Mouse (Mus musculus) thymus, adult 2 months (tissue): ENCODE data around the gene Cdh23. TPM values are rescaled to one million over a fixed set of nuclear protein-coding genes. Genes with fewer than 3 reads are reported as not detected.

ENCODE experiments used
- DNase-seq: peaks from one replicate; pipeline ENCODE4 v3.0.0; 2021
- H3K27ac ChIP-seq: fragments of 200-500 bp; 2 replicates; pipeline ENCODE4 v1.5.1; 2012; ENCODE audit warnings: low read length, control low read depth; ENCODE audit not compliant: control insufficient read depth, insufficient read depth
- H3K27me3 ChIP-seq: fragments of 200-500 bp; 2 replicates; pipeline ENCODE4 v1.6.1; 2012; ENCODE audit warnings: mild to moderate bottlenecking, low read length, moderate library complexity, mixed read lengths; ENCODE audit not compliant: control insufficient read depth, insufficient read depth
- H3K36me3 ChIP-seq: fragments of 200-500 bp; 2 replicates; pipeline ENCODE4 v1.6.1; 2012; ENCODE audit warnings: mild to moderate bottlenecking, low read length, moderate library complexity; ENCODE audit not compliant: control insufficient read depth, insufficient read depth
- H3K4me1 ChIP-seq: fragments of 200-500 bp; replicated peaks from 2 replicates; pipeline ENCODE4 v1.6.1; 2012; ENCODE audit warnings: low read length; ENCODE audit not compliant: control insufficient read depth, insufficient read depth
- H3K4me3 ChIP-seq: fragments of 200-500 bp; 2 replicates; pipeline ENCODE4 v1.5.1; 2012; ENCODE audit warnings: mild to moderate bottlenecking, low read length, control low read depth, moderate library complexity; ENCODE audit not compliant: control insufficient read depth, insufficient read depth
- CTCF ChIP-seq: fragments of 200-500 bp; IDR thresholded peaks from 2 replicates; pipeline ENCODE4 v1.5.1; 2012; ENCODE audit warnings: mild to moderate bottlenecking, control low read depth, low read length, moderate library complexity, borderline replicate concordance; ENCODE audit not compliant: control insufficient read depth, poor library complexity, insufficient read depth; ENCODE audit errors: extremely low read depth
- POLR2A ChIP-seq: fragments of 200-500 bp; IDR thresholded peaks from 2 replicates; pipeline ENCODE4 v1.6.1; 2012; ENCODE audit warnings: mild to moderate bottlenecking, low read length, control low read depth, moderate library complexity; ENCODE audit not compliant: control insufficient read depth, poor library complexity, insufficient read depth; ENCODE audit errors: extremely low read depth
- WGBS: fragments of 180-500 bp; shearing (Covaris S2); methylation state at CpG from one replicate; pipeline ENCODE4 v1.1.7; 2018; 5-methylcytosine and 5-hydroxymethylcytosine counted together
- polyA plus RNA-seq: library from polyadenylated mRNA; depleted of rRNA; stranded (reverse); fragments of >200 nt; gene quantifications from 2 replicates; pipeline ENCODE4 v1.2.3, GENCODE M21; 2012; rRNA removed

The Cdh23 gene
- polyA plus RNA-seq, 1 experiment = 3.5 TPM

- Histone ChIP-seq H3K36me3 (no peaks in the 10 kb centered on the region), H3K27me3 (no peaks in the 10 kb centered on the region), H3K4me1 (peaks cover 18% of the 10 kb centered on the region), H3K4me3 (no peak overlapping the region), H3K27ac (no peak overlapping the region)
- peak; percentile 81 for DNase-seq
- no peak for TF ChIP-seq POLR2A
- TF ChIP-seq CTCF = 0 out of 2 replicates have a peak, but pooled peaks have one; percentile 24
- WGBS = 0% methylated on average over 3 of the region's 3 CpGs
These were observed 433.9 kb downstream of the Cdh23 start for GRCm38 (mm10) chr10:60262386-60262785.

GRCm38 (mm10) chr10:60261530-60261929, 434.8 kb downstream of the Cdh23 start:
- DNase-seq = no peak
- 43% methylated on average over 5 of the region's 5 CpGs for WGBS

GRCm38 (mm10) chr10:60260557-60261294, 435.6 kb downstream of the Cdh23 start:
- Histone ChIP-seq H3K4me3 (no peak overlapping the region), H3K27ac (no peak overlapping the region), H3K27me3 (no peaks in the 10 kb centered on the region), H3K4me1 (peaks cover 18% of the 10 kb centered on the region), H3K36me3 (no peaks in the 10 kb centered on the region)
- TF ChIP-seq POLR2A = no peak
- 81% methylated on average over 5 of the region's 5 CpGs for WGBS
- no peak for DNase-seq

More at GRCm38 (mm10) chr10:60261530-60261929, 434.8 kb downstream of the Cdh23 start:
- TF ChIP-seq POLR2A (no peak), CTCF (no peak)
- Histone ChIP-seq H3K4me1 (peaks cover 18% of the 10 kb centered on the region), H3K27ac (no peak overlapping the region), H3K4me3 (no peak overlapping the region), H3K27me3 (no peaks in the 10 kb centered on the region), H3K36me3 (no peaks in the 10 kb centered on the region)

GRCm38 (mm10) chr10:60257261-60257825, 438.9 kb downstream of the Cdh23 start:
- TF ChIP-seq CTCF = no peak
- TF ChIP-seq POLR2A = no peak
- DNase-seq = no peak
- Histone ChIP-seq H3K4me1 (peaks cover 4% of the 10 kb centered on the region), H3K27ac (no peak overlapping the region), H3K27me3 (no peaks in the 10 kb centered on the region), H3K36me3 (no peaks in the 10 kb centered on the region), H3K4me3 (no peak overlapping the region)
- 90% methylated on average over 16 of the region's 16 CpGs for WGBS

DNA sequence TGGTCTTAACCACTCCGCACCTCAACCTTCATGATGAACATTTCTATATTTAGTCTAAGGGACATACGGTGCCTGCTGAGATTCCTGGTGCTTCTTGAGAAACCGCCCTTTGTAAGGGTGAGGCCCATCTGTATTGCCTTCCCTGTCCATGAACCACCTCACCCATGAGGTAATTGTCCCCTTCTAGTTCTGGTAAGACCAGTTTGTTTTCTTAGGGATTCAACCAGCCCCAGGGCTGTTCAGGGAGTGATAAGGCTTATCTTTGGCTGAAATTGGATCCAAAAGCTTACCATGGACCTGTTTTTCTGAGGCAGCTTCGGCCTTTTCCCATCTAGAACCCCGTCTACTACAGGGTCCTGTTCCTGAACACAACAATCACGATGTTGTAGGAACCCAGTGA, 440.2 kb downstream of the Cdh23 start:
- Histone ChIP-seq H3K27ac (no peak overlapping the region), H3K36me3 (no peaks in the 10 kb centered on the region), H3K27me3 (no peaks in the 10 kb centered on the region), H3K4me1 (no peaks in the 10 kb centered on the region), H3K4me3 (no peak overlapping the region)
- TF ChIP-seq POLR2A (no peak), CTCF (no peak)
- DNase-seq = no peak
- 94% methylated on average over 6 of the region's 6 CpGs for WGBS

Other genes with a start within 250 kb of the Cdh23 start
- 33.9 and 43.2 TPM in 2 replicates for gene Slc29a3, start 56.3 kb upstream of the Cdh23 start, polyA plus RNA-seq
- gene Unc5b, start 135.1 kb upstream of the Cdh23 start, polyA plus RNA-seq = 3.6 and 4.0 TPM in 2 replicates